In genomic region chr10:4391851-4392250, GRCm38 (mm10) we compare ENCODE assay signal across 8 mouse cellular contexts. TPM values are rescaled to one million over a fixed set of nuclear protein-coding genes. Genes with fewer than 3 reads are reported as not detected.
A peak's percentile ranks its signal among the peaks of the same experiment; 100 is the strongest.
DNase-seq lines count a peak whose midpoint lies in the region; ATAC-seq lines count a peak whose summit lies in the region.

No protein-coding gene starts in this region.

- 0 out of 2 replicates have a peak overlapping the region, but pooled peaks have one; percentile 0 for H3K4me3 ChIP-seq in embryonic facial prominence, embryonic 14.5 days (ENCODE audit: low read depth, low read length)
- no peak overlapping the region for H3K4me3 ChIP-seq in embryonic facial prominence, embryonic 10.5 days
- no peak overlapping the region for H3K4me3 ChIP-seq in limb, embryonic 13.5 days
- H3K4me3 ChIP-seq in limb, embryonic 10.5 days = no peak overlapping the region
- no peak overlapping the region for H3K4me3 ChIP-seq in intestine, embryonic 16.5 days (ENCODE audit: low read length)

- H3K9me3 ChIP-seq in embryonic facial prominence, embryonic 14.5 days (ENCODE audit: control insufficient read depth, low read length) = no peaks in the 10 kb centered on the region
- no peaks in the 10 kb centered on the region for H3K9me3 ChIP-seq in embryonic facial prominence, embryonic 10.5 days
- no peaks in the 10 kb centered on the region for H3K9me3 ChIP-seq in limb, embryonic 13.5 days
- no peaks in the 10 kb centered on the region for H3K9me3 ChIP-seq in limb, embryonic 10.5 days (replicated peaks)
- no peaks in the 10 kb centered on the region; the same call in 1 of the 2 replicates for H3K9me3 ChIP-seq in intestine, embryonic 16.5 days (ENCODE audit: control insufficient read depth, low read length)

- H3K27ac ChIP-seq in embryonic facial prominence, embryonic 14.5 days (replicated peaks; ENCODE audit: low read depth, low read length) = no peak overlapping the region; the same call in 1 of the 2 replicates
- H3K27ac ChIP-seq in embryonic facial prominence, embryonic 10.5 days (replicated peaks) = no peak overlapping the region
- no peak overlapping the region for H3K27ac ChIP-seq in limb, embryonic 13.5 days
- no peak overlapping the region for H3K27ac ChIP-seq in limb, embryonic 10.5 days
- no peak overlapping the region for H3K27ac ChIP-seq in intestine, embryonic 16.5 days (ENCODE audit: low read length)

- no peak overlapping the region for H3K4me2 ChIP-seq in embryonic facial prominence, embryonic 14.5 days (ENCODE audit: low read depth, low read length)
- H3K4me2 ChIP-seq in limb, embryonic 13.5 days (replicated peaks) = 0 out of 2 replicates have a peak overlapping the region, but pooled peaks have one; percentile 19
- H3K4me2 ChIP-seq in intestine, embryonic 16.5 days (ENCODE audit: low read depth, low read length) = no peak overlapping the region

- WGBS in embryonic facial prominence, embryonic 14.5 days = 40% methylated on average over 6 of the region's 6 CpGs
- 64% methylated on average over 6 of the region's 6 CpGs for WGBS in embryonic facial prominence, embryonic 10.5 days
- WGBS in limb, embryonic 13.5 days = 61% methylated on average over 6 of the region's 6 CpGs
- WGBS in limb, embryonic 10.5 days = 68% methylated on average over 6 of the region's 6 CpGs
- WGBS in intestine, embryonic 16.5 days = 42% methylated on average over 6 of the region's 6 CpGs

- peaks cover 31% of the 10 kb centered on the region for H3K36me3 ChIP-seq in embryonic facial prominence, embryonic 14.5 days (ENCODE audit: control insufficient read depth, insufficient read depth, low read length)
- H3K36me3 ChIP-seq in embryonic facial prominence, embryonic 10.5 days (replicated peaks) = peaks cover 51% of the 10 kb centered on the region
- H3K36me3 ChIP-seq in limb, embryonic 13.5 days = peaks cover 35% of the 10 kb centered on the region
- H3K36me3 ChIP-seq in limb, embryonic 10.5 days = peaks cover 53% of the 10 kb centered on the region
- H3K36me3 ChIP-seq in intestine, embryonic 16.5 days (ENCODE audit: control insufficient read depth, insufficient read depth, low read length) = 0 out of 2 replicates have a peak, but pooled peaks cover 5% of the 10 kb centered on the region

- no peak for ATAC-seq in embryonic facial prominence, embryonic 14.5 days (ENCODE audit: low read depth)
- ATAC-seq in limb, embryonic 13.5 days (ENCODE audit: low FRiP score, low read depth) = no peak
- no peak for ATAC-seq in intestine, embryonic 16.5 days

- H3K27me3 ChIP-seq in embryonic facial prominence, embryonic 14.5 days (replicated peaks; ENCODE audit: control insufficient read depth, insufficient read depth, low read length) = no peaks in the 10 kb centered on the region
- no peaks in the 10 kb centered on the region for H3K27me3 ChIP-seq in embryonic facial prominence, embryonic 10.5 days (replicated peaks; ENCODE audit: low read depth, poor library complexity, severe bottlenecking)
- H3K27me3 ChIP-seq in limb, embryonic 13.5 days = no peaks in the 10 kb centered on the region
- H3K27me3 ChIP-seq in limb, embryonic 10.5 days (ENCODE audit: low read depth, poor library complexity, severe bottlenecking) = no peaks in the 10 kb centered on the region
- H3K27me3 ChIP-seq in intestine, embryonic 16.5 days (replicated peaks; ENCODE audit: control insufficient read depth, insufficient read depth, low read length) = no peaks in the 10 kb centered on the region

- DNase-seq in embryonic facial prominence, embryonic 14.5 days (ENCODE audit: low spot score) = peak; percentile 39
- DNase-seq in embryonic facial prominence, embryonic 10.5 days (ENCODE audit: low spot score) = no peak
- DNase-seq in limb, embryonic 10.5 days (ENCODE audit: low spot score) = no peak
- peak; percentile 53 for DNase-seq in adipocyte (ENCODE audit: low spot score)
- DNase-seq in kidney, postnatal 25 days = peak; percentile 46 to 65
- DNase-seq in retina, embryonic 14.5 days (ENCODE audit: low spot score) = peak; percentile 49

- no peak overlapping the region for H3K9ac ChIP-seq in embryonic facial prominence, embryonic 14.5 days (ENCODE audit: low read depth, low read length)
- H3K9ac ChIP-seq in limb, embryonic 13.5 days = no peak overlapping the region
- no peak overlapping the region for H3K9ac ChIP-seq in intestine, embryonic 16.5 days (ENCODE audit: low read depth, low read length)

- peaks cover 21% of the 10 kb centered on the region for H3K4me1 ChIP-seq in embryonic facial prominence, embryonic 14.5 days (ENCODE audit: control insufficient read depth, insufficient read depth, low read length)
- H3K4me1 ChIP-seq in embryonic facial prominence, embryonic 10.5 days = peaks cover 36% of the 10 kb centered on the region
- H3K4me1 ChIP-seq in limb, embryonic 13.5 days = peaks cover 32% of the 10 kb centered on the region
- peaks cover 26% of the 10 kb centered on the region for H3K4me1 ChIP-seq in limb, embryonic 10.5 days
- peaks cover 24% of the 10 kb centered on the region for H3K4me1 ChIP-seq in intestine, embryonic 16.5 days (ENCODE audit: control insufficient read depth, insufficient read depth, low read length)

RNA-seq across cellular contexts. Expression of gene Zbtb2, which starts 3.9 kb away (rescaled TPM):
- polyA plus RNA-seq in embryonic facial prominence, embryonic 14.5 days (2014; fragmentation: Nextera tagmentation; extraction: Ambion mirVana) = 13.7 and 14.4 TPM in 2 replicates
- polyA plus RNA-seq in embryonic facial prominence, embryonic 10.5 days (2016; fragmentation: Nextera tagmentation; extraction: Ambion mirVana) = 18.8 and 22.7 TPM in 2 replicates
- 14.6 and 16.4 TPM in 2 replicates for polyA plus RNA-seq in limb, embryonic 13.5 days (2015; fragmentation: Nextera tagmentation; extraction: Ambion mirVana)
- polyA plus RNA-seq in limb, embryonic 10.5 days (2016; fragmentation: Nextera tagmentation; extraction: Ambion mirVana) = 21.5 and 23.1 TPM in 2 replicates
- polyA plus RNA-seq in intestine, embryonic 16.5 days (2015; fragmentation: Nextera tagmentation; extraction: Ambion mirVana) = 10.8 and 10.9 TPM in 2 replicates

RNA-seq across cellular contexts. Expression of gene Rmnd1, which starts 40.3 kb away (rescaled TPM):
- 46.8 and 53.2 TPM in 2 replicates for polyA plus RNA-seq in embryonic facial prominence, embryonic 14.5 days (2014; fragmentation: Nextera tagmentation; extraction: Ambion mirVana)
- 46.5 and 52.5 TPM in 2 replicates for polyA plus RNA-seq in embryonic facial prominence, embryonic 10.5 days (2016; fragmentation: Nextera tagmentation; extraction: Ambion mirVana)
- polyA plus RNA-seq in limb, embryonic 13.5 days (2015; fragmentation: Nextera tagmentation; extraction: Ambion mirVana) = 52.3 and 54.8 TPM in 2 replicates
- polyA plus RNA-seq in limb, embryonic 10.5 days (2016; fragmentation: Nextera tagmentation; extraction: Ambion mirVana) = 49.2 and 55.1 TPM in 2 replicates
- 53.9 and 58.3 TPM in 2 replicates for polyA plus RNA-seq in intestine, embryonic 16.5 days (2015; fragmentation: Nextera tagmentation; extraction: Ambion mirVana)

RNA-seq across cellular contexts. Expression of gene Armt1, which starts 40.4 kb away (rescaled TPM):
- polyA plus RNA-seq in embryonic facial prominence, embryonic 14.5 days (2014; fragmentation: Nextera tagmentation; extraction: Ambion mirVana) = 15.6 and 16.2 TPM in 2 replicates
- 27.4 and 29.5 TPM in 2 replicates for polyA plus RNA-seq in embryonic facial prominence, embryonic 10.5 days (2016; fragmentation: Nextera tagmentation; extraction: Ambion mirVana)
- polyA plus RNA-seq in limb, embryonic 13.5 days (2015; fragmentation: Nextera tagmentation; extraction: Ambion mirVana) = 21.6 and 22.2 TPM in 2 replicates
- 30.7 and 33.6 TPM in 2 replicates for polyA plus RNA-seq in limb, embryonic 10.5 days (2016; fragmentation: Nextera tagmentation; extraction: Ambion mirVana)
- 16.0 and 16.4 TPM in 2 replicates for polyA plus RNA-seq in intestine, embryonic 16.5 days (2015; fragmentation: Nextera tagmentation; extraction: Ambion mirVana)

Comparison
In these comparisons a context has a peak if more than half of its experiments do, and no peak if none do; other contexts are left out.
1. DNase-seq: peak in embryonic facial prominence, embryonic 14.5 days (single experiment), adipocyte (single experiment), kidney, postnatal 25 days (2 of 2) and retina, embryonic 14.5 days (single experiment); none in embryonic facial prominence, embryonic 10.5 days (single experiment) and limb, embryonic 10.5 days (single experiment).